Mouse (Mus musculus) heart, adult 11 months (tissue): ENCODE measurements around the gene Elovl1.

Experiments
- DNase-seq: peaks from one replicate; pipeline ENCODE4 v3.0.0; 2022

The Elovl1 gene

GRCm38 (mm10) chr4:118427768-118428451 lies at the start of gene Elovl1:
Elovl1 (plus strand) TSS chr4:118428093.
- peak; percentile 100 for DNase-seq

- no peak for DNase-seq
Measured at GRCm38 (mm10) chr4:118383271-118383670, 44.6 kb upstream of the Elovl1 start.

DNA sequence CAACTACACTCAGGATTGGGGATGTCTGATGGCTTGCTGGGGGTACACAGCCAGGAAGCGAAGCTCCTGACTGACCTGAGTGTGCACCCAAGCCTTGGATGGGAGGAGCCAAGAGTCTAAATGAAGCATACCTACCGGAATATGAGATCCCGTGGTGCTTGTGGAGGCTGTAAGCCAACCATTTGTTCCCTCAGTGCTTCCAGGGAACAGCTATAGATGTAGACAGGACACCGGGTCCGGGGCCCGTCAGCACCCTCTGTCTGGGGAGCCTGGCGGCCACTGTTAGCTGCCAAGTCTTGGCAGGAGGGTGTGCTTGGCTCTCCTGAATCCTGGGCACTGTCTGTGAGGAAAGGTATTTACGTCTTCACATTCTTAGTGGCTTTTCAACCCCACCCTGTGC lies 40.6 kb upstream of the Elovl1 start:
- peak; percentile 95 for DNase-seq

- DNase-seq = no peak
Measured at GRCm38 (mm10) chr4:118390146-118390545, 37.7 kb upstream of the Elovl1 start.

GRCm38 (mm10) chr4:118394505-118394904 lies 33.4 kb upstream of the Elovl1 start:
- DNase-seq = peak; percentile 95

- no peak for DNase-seq
Measured at GRCm38 (mm10) chr4:118395289-118395688, 32.6 kb upstream of the Elovl1 start.

DNA sequence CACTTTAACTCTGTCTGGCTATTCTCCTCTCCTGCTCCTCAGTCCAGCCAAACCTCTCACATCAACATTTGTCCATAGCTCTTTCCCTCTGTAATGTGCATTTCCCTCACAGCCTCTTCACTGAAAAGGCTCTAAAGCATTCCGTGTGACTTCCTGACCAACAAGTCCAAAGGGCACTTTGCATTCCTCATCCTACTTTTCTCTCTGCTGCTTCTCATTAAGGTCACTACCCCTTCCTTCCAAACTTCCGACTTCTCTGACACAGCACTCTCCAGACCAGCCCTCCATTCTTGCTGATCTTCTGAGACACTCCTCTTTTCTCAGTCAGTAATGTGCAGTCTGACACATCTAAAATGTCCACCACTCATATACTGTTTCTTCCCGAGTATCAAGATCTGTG lies 31.5 kb upstream of the Elovl1 start:
- no peak for DNase-seq

- DNase-seq = no peak
Measured at GRCm38 (mm10) chr4:118398400-118398799, 29.5 kb upstream of the Elovl1 start.

DNA sequence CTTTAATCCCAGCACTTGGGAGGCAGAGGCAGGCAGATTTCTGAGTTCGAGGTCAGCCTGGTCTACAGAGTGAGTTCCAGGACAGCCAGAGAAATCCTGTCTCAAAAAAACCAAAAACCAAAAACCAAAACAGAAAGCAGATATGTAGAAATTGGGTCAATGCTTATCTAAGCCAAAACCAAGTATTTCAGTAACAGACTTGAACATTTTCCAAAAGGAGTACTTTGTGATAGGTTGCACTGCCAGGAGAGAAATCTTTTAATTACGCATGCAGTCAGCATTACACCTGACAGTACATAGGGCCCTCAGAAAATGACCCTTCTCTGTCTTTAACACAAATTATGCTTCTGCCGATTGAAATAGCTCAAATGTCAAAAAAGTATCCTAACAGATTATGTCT lies 26.5 kb upstream of the Elovl1 start:
- no peak for DNase-seq

- no peak for DNase-seq
Measured at GRCm38 (mm10) chr4:118401918-118402317, 26.0 kb upstream of the Elovl1 start.

DNA sequence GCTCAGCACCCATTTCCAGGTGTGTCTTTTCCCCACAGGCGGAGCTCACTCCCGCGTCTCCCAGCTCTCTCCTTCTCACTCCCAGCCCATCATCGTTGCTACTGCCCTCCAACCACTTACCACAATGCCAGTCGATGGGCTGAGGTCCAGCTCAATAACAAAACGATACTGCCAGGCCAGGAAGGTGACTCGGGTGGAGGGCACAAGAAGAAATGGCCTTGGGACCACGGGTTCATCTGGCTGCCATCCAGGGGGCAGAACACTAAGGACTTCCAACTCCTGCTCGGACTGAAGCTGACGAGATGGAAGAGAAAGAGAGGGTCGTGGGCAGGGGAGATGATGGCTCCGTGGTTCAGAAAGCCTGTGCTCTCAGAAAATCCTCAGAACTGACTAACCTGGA lies 25.2 kb upstream of the Elovl1 start:
- DNase-seq = peak; percentile 84

- peak; percentile 99 for DNase-seq
Measured at GRCm38 (mm10) chr4:118409142-118409900, 18.6 kb upstream of the Elovl1 start, which contains the start of the genes Szt2 and Med8. Szt2 (minus strand) TSS chr4:118409273. Med8 (plus strand) TSS chr4:118409337.

- no peak for DNase-seq
Measured at GRCm38 (mm10) chr4:118410871-118411270, 17.0 kb upstream of the Elovl1 start.

DNA sequence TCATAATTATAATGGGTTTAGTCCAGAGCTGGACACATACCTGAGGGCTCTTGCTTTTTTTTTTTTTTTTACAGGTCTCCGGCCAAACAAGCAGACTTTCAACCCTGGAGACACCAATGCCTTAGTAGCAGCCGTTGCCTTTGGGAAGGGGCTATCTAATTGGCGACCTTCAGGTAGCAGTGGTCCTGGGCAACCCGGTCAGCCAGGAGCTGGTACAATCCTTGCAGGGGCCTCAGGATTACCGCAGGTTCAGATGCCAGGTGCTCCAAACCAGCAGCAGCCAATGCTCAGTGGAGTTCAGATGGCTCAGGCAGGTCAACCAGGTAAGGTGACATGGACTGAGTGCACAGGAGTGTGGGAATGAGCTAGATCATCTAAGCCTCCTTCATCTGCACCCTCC lies 14.3 kb upstream of the Elovl1 start:
- no peak for DNase-seq

GRCm38 (mm10) chr4:118415779-118416178 lies 12.1 kb upstream of the Elovl1 start:
- DNase-seq = no peak

DNA sequence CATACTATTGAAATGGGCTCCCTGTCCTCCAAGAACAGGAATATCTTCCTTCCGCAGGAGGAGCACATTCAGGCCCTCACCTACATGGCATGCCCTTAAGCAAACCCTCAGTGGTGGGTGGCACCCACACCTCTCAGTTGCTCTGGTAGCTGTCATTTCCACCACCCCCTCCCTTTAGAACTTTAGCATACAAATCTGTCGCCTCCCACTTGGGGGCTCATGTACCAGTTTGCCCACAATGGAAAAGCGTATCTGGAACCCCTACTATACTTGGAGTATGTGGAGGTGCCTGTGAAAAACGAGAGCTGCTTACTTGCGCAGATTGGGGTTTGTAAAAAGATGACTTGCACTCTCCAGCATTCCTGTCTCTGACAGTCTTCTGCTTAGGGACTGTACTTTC lies 11.6 kb upstream of the Elovl1 start:
- DNase-seq = no peak

GRCm38 (mm10) chr4:118417112-118417797 lies 10.6 kb upstream of the Elovl1 start:
- no peak for DNase-seq

DNA sequence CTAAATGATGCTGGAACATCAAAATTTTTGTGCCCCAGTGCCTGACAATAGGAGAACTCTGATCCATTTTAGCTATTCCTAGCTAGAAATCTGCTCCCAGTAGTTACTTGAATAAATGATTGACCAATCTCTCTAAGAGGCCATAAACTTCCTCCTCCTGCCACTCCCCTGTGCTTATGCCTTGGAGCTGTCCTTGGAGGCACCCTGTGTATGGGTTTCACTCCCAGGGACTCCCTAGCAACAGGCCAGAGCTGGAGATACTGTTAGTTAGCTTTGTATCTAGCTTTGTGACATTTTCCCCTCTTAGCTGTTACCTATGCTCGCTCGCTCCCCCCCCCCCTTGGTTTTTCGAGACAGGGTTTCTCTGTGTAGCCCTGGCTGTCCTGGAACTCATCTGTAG lies 6.5 kb upstream of the Elovl1 start:
- DNase-seq = no peak

DNA sequence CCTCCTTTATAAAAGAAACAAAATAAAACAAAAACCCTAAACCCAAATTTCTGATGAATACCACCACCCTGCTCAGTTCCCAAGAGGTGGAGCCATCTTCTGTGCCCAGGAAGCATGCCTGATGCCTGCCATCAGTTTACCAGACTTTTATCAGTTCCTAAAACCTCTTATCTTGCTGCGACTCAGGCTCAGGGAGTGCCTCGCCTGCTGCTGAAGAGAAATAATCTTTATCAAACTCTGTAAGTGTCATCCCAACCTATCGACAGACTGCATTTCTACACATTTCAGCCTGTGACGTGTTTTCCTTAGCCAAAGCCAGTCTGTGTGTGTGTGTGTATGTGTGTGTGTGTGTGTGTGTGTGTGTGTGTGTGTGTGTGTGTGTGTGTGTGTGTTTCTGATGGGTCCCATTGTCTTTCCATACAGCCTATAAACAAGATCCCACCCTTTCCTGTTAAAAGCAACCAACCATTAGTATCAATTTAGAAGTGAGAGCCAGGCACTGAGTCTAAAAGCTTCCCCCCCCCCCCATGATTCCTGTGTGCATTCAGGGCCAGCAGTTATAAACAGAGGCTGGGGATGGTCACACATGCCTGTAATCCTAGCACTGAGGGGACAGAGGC lies 3.2 kb upstream of the Elovl1 start:
- DNase-seq = no peak

- DNase-seq = no peak
Measured at GRCm38 (mm10) chr4:118425374-118425773, 2.5 kb upstream of the Elovl1 start.

- DNase-seq = no peak
Measured at GRCm38 (mm10) chr4:118427415-118427767, 502 bp upstream of the Elovl1 start.

GRCm38 (mm10) chr4:118428531-118429214 lies 780 bp downstream of the Elovl1 start:
- DNase-seq = peak; percentile 95
